Comparison of ENCODE assay signal across 10 mouse cellular contexts in genomic region chr17:26041111-26041802, GRCm38 (mm10). TPM values are rescaled to one million over a fixed set of nuclear protein-coding genes. Genes with fewer than 3 reads are reported as not detected.
DNase-seq lines count a peak whose midpoint lies in the region; ATAC-seq and TF ChIP-seq lines count a peak whose summit lies in the region.
"Had no signal": no experiment of that assay in that cellular context is flagged by ENCODE, and none has a peak within 500 bp of the region (broad histone marks: within the 10 kb centered on the region; RNA-seq: fewer than 3 reads in every experiment).

No protein-coding gene starts in this region.

- DNase-seq in hindbrain, embryonic 10.5 days (ENCODE audit: low spot score), result peak; percentile 64
- peak; percentile 52 for DNase-seq in G1E (ENCODE audit: low spot score)
- DNase-seq in cerebellum, adult 11 months, result peak; percentile 66
- peak; percentile 64 for DNase-seq in gastrocnemius, postnatal 14 days
- DNase-seq in kidney, postnatal 0 days (ENCODE audit: low spot score), result peak; percentile 87
- DNase-seq in lung, postnatal 36 days, result peak; percentile 82
- DNase-seq in splenic B cell, adult 2 months (ENCODE audit: low read depth, low spot score), result peak; percentile 74

- peaks cover 15% of the 10 kb centered on the region for H3K36me3 ChIP-seq in hindbrain, embryonic 10.5 days
- H3K36me3 ChIP-seq in hindbrain, embryonic 12.5 days, result peaks cover 6% of the 10 kb centered on the region
- H3K36me3 ChIP-seq in G1E (replicated peaks), result peaks cover 7% of the 10 kb centered on the region
- no peaks in the 10 kb centered on the region for H3K36me3 ChIP-seq in kidney, postnatal 0 days (ENCODE audit: insufficient read depth, low read length)
- H3K36me3 ChIP-seq in splenic B cell, adult 2 months (ENCODE audit: control insufficient read depth, insufficient read depth, low read length, poor library complexity, severe bottlenecking), result no peaks in the 10 kb centered on the region

- no peaks in the 10 kb centered on the region for H3K9me3 ChIP-seq in hindbrain, embryonic 10.5 days
- H3K9me3 ChIP-seq in hindbrain, embryonic 12.5 days (replicated peaks), result no peaks in the 10 kb centered on the region
- H3K9me3 ChIP-seq in G1E (replicated peaks), result no peaks in the 10 kb centered on the region
- no peaks in the 10 kb centered on the region for H3K9me3 ChIP-seq in kidney, postnatal 0 days (replicated peaks; ENCODE audit: low read length)
- H3K9me3 ChIP-seq: embryonic facial prominence, embryonic 13.5 days; neural tube, embryonic 12.5 days had no signal

- 48% methylated on average over 9 of the region's 9 CpGs for WGBS in hindbrain, embryonic 10.5 days
- 46% methylated on average over 9 of the region's 9 CpGs for WGBS in hindbrain, embryonic 12.5 days
- 47% methylated on average over 9 of the region's 9 CpGs for WGBS in kidney, postnatal 0 days

- no peak overlapping the region for H3K4me3 ChIP-seq in hindbrain, embryonic 10.5 days
- no peak overlapping the region for H3K4me3 ChIP-seq in hindbrain, embryonic 12.5 days
- H3K4me3 ChIP-seq in G1E (ENCODE audit: low read depth, low read length), result no peak overlapping the region
- H3K4me3 ChIP-seq in kidney, postnatal 0 days (replicated peaks; ENCODE audit: low read depth, low read length), result no peak overlapping the region
- H3K4me3 ChIP-seq: embryonic facial prominence, embryonic 13.5 days; neural tube, embryonic 12.5 days had no signal

- H3K4me2 ChIP-seq in hindbrain, embryonic 12.5 days (replicated peaks), result no peak overlapping the region
- no peak overlapping the region for H3K4me2 ChIP-seq in kidney, postnatal 0 days (ENCODE audit: low read length)
- H3K4me2 ChIP-seq: embryonic facial prominence, embryonic 13.5 days; neural tube, embryonic 12.5 days had no signal

- H3K27me3 ChIP-seq in hindbrain, embryonic 10.5 days (ENCODE audit: insufficient read depth, poor library complexity, severe bottlenecking), result no peaks in the 10 kb centered on the region
- no peaks in the 10 kb centered on the region for H3K27me3 ChIP-seq in hindbrain, embryonic 12.5 days
- H3K27me3 ChIP-seq in G1E (ENCODE audit: insufficient read depth, low read length), result no peaks in the 10 kb centered on the region
- no peaks in the 10 kb centered on the region for H3K27me3 ChIP-seq in kidney, postnatal 0 days (ENCODE audit: insufficient read depth, low read length)
- H3K27me3 ChIP-seq in splenic B cell, adult 2 months (ENCODE audit: control insufficient read depth, insufficient read depth, low read length, poor library complexity, severe bottlenecking), result no peaks in the 10 kb centered on the region
- H3K27me3 ChIP-seq: embryonic facial prominence, embryonic 13.5 days; neural tube, embryonic 12.5 days had no signal

- peak; percentile 81 for TF ChIP-seq CTCF in G1E (IDR thresholded peaks at IDR 0.05; ENCODE audit: low read depth, low read length)
- peak; percentile 85 for TF ChIP-seq CTCF in kidney, postnatal 0 days (IDR thresholded peaks at IDR 0.05; ENCODE audit: low read depth)

- H3K27ac ChIP-seq in hindbrain, embryonic 10.5 days, result no peak overlapping the region
- no peak overlapping the region for H3K27ac ChIP-seq in hindbrain, embryonic 12.5 days
- no peak overlapping the region for H3K27ac ChIP-seq in kidney, postnatal 0 days
- H3K27ac ChIP-seq: embryonic facial prominence, embryonic 13.5 days; neural tube, embryonic 12.5 days had no signal

- intact Hi-C loops in gastrocnemius, postnatal 14 days (cut with DNase I; ENCODE audit: low total_unique reads), result loop anchor here (2.0 kb wide), 1 partner anchor 50 kb away; the partner anchor contains the start of gene Decr2

- no peak for ATAC-seq in hindbrain, embryonic 12.5 days (ENCODE audit: low FRiP score)
- ATAC-seq in G1E (ENCODE audit: extremely low read depth, insufficient number of reproducible peaks, low FRiP score, poor library complexity, severe bottlenecking), result no peak
- ATAC-seq in kidney, postnatal 0 days (replicated peaks; ENCODE audit: low FRiP score, low read depth), result peak; percentile 69

- no peak overlapping the region for H3K9ac ChIP-seq in hindbrain, embryonic 12.5 days
- H3K9ac ChIP-seq in kidney, postnatal 0 days (ENCODE audit: low read depth, low read length), result no peak overlapping the region
- H3K9ac ChIP-seq: embryonic facial prominence, embryonic 13.5 days; neural tube, embryonic 12.5 days had no signal

- peaks cover 20% of the 10 kb centered on the region; the same call in 1 of the 2 replicates for H3K4me1 ChIP-seq in hindbrain, embryonic 10.5 days (replicated peaks)
- H3K4me1 ChIP-seq in hindbrain, embryonic 12.5 days, result peaks cover 24% of the 10 kb centered on the region
- no peaks in the 10 kb centered on the region for H3K4me1 ChIP-seq in G1E (ENCODE audit: insufficient read depth, low read depth, low read length)
- no peaks in the 10 kb centered on the region for H3K4me1 ChIP-seq in kidney, postnatal 0 days (replicated peaks; ENCODE audit: insufficient read depth, low read length)

RNA-seq across cellular contexts. Expression of gene Rab11fip3, which starts 28.1 kb away (rescaled TPM):
- 24.7 and 30.9 TPM in 2 replicates for polyA plus RNA-seq in hindbrain, embryonic 10.5 days (2016; fragmentation: Nextera tagmentation; extraction: Ambion mirVana)
- polyA plus RNA-seq in hindbrain, embryonic 12.5 days (2016; fragmentation: Nextera tagmentation; extraction: Ambion mirVana), result 37.1 and 42.8 TPM in 2 replicates
- total RNA-seq in G1E (2014; fragmentation: Nextera tagmentation), result 9.9 and 13.9 TPM in 2 replicates
- 2.8 and 3.0 TPM in 2 replicates for total RNA-seq in G1E (2017)
- polyA plus RNA-seq in G1E (2012), result 9.3 and 11.2 TPM in 2 replicates
- total RNA-seq in gastrocnemius, postnatal 14 days (2021), result 10 to 100 TPM; 39.2 to 41.3 TPM
- polyA plus RNA-seq in kidney, postnatal 0 days (2015; fragmentation: Nextera tagmentation; extraction: Ambion mirVana), result 35.3 and 40.2 TPM in 2 replicates

RNA-seq across cellular contexts. Expression of gene Decr2, which starts 48.9 kb away (rescaled TPM):
- 30.2 and 30.7 TPM in 2 replicates for polyA plus RNA-seq in hindbrain, embryonic 10.5 days (2016; fragmentation: Nextera tagmentation; extraction: Ambion mirVana)
- 33.1 and 33.8 TPM in 2 replicates for polyA plus RNA-seq in hindbrain, embryonic 12.5 days (2016; fragmentation: Nextera tagmentation; extraction: Ambion mirVana)
- total RNA-seq in G1E (2014; fragmentation: Nextera tagmentation), result 6.4 and 19.1 TPM in 2 replicates
- 7.6 and 8.8 TPM in 2 replicates for total RNA-seq in G1E (2017)
- polyA plus RNA-seq in G1E (2012), result 0.18 and 0.34 TPM in 2 replicates
- 1 to 10 TPM; 4.0 to 4.5 TPM for total RNA-seq in gastrocnemius, postnatal 14 days (2021)
- 44.8 and 47.3 TPM in 2 replicates for polyA plus RNA-seq in kidney, postnatal 0 days (2015; fragmentation: Nextera tagmentation; extraction: Ambion mirVana)

RNA-seq across cellular contexts. Expression of gene Nme4, which starts 54.1 kb away (rescaled TPM):
- polyA plus RNA-seq in hindbrain, embryonic 10.5 days (2016; fragmentation: Nextera tagmentation; extraction: Ambion mirVana), result 95.9 and 109 TPM in 2 replicates
- 50.4 and 52.9 TPM in 2 replicates for polyA plus RNA-seq in hindbrain, embryonic 12.5 days (2016; fragmentation: Nextera tagmentation; extraction: Ambion mirVana)
- total RNA-seq in G1E (2014; fragmentation: Nextera tagmentation), result 23.3 and 25.2 TPM in 2 replicates
- 48.5 and 68.1 TPM in 2 replicates for total RNA-seq in G1E (2017)
- polyA plus RNA-seq in G1E (2012), result 118 and 139 TPM in 2 replicates
- total RNA-seq in gastrocnemius, postnatal 14 days (2021), result 1 to 10 TPM; 3.0 to 3.9 TPM
- 56.1 and 57.6 TPM in 2 replicates for polyA plus RNA-seq in kidney, postnatal 0 days (2015; fragmentation: Nextera tagmentation; extraction: Ambion mirVana)

RNA-seq across cellular contexts. Expression of gene Capn15, which starts 55.7 kb away (rescaled TPM):
- 32.4 and 35.0 TPM in 2 replicates for polyA plus RNA-seq in hindbrain, embryonic 10.5 days (2016; fragmentation: Nextera tagmentation; extraction: Ambion mirVana)
- polyA plus RNA-seq in hindbrain, embryonic 12.5 days (2016; fragmentation: Nextera tagmentation; extraction: Ambion mirVana), result 32.5 and 32.6 TPM in 2 replicates
- total RNA-seq in G1E (2014; fragmentation: Nextera tagmentation), result 14.6 and 17.3 TPM in 2 replicates
- total RNA-seq in G1E (2017), result 2.8 and 3.2 TPM in 2 replicates
- 41.6 and 47.8 TPM in 2 replicates for polyA plus RNA-seq in G1E (2012)
- total RNA-seq in gastrocnemius, postnatal 14 days (2021), result 1 to 10 TPM; 4.3 to 5.9 TPM
- polyA plus RNA-seq in kidney, postnatal 0 days (2015; fragmentation: Nextera tagmentation; extraction: Ambion mirVana), result 17.0 and 19.8 TPM in 2 replicates

Comparison
In these comparisons a context has a peak if more than half of its experiments do, and no peak if none do; other contexts are left out.
1. RNA of gene Decr2, which starts 48.9 kb away (polyA plus RNA-seq): 44.8 to 47.3 TPM in kidney, postnatal 0 days, 33.1 to 33.8 TPM in hindbrain, embryonic 12.5 days and 30.2 to 30.7 TPM in hindbrain, embryonic 10.5 days; 0.18 to 0.34 TPM in G1E; every median in the first group is over 10 times any median in the second.
2. Peak in every context shown above with its lines, with median percentiles within 50 percentile points of each other: DNase-seq.